Mouse (Mus musculus) cerebellum, adult (tissue): ENCODE results near the gene Map3k20.

Experiments
- ATAC-seq: cut with Nextera tagmentation; 2 replicates; pipeline ENCODE4 v1.9.2; 2017; ENCODE audit warnings: mild to moderate bottlenecking, moderate library complexity, mixed read lengths; ENCODE audit not compliant: insufficient number of reproducible peaks, low FRiP score, low TSS enrichment

The Map3k20 gene

DNA sequence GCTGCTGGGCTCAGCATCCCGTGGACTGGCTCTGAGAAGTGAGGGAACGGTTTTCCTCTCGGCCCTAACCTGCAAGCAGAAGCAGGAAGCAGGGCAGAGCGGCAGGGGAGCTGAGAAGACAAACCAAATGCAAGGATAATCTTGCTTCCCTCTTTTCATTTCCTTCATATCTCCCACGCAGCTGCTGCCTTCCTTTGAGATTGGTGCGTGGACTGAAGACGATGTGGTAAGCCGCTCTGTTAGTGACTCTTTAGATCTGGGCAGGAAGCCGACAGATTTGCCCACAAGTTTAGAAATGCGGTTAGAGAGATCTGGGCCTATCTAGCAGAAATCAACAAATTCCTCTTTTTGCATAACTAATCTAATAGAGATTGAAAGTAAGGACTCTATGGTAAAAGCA lies 124.5 kb downstream of the Map3k20 start:
- ATAC-seq: no peak

GRCm38 (mm10) chr2:72412266-72412665 lies 126.8 kb downstream of the Map3k20 start:
- no peak for ATAC-seq

GRCm38 (mm10) chr2:72415416-72415815 lies 130.0 kb downstream of the Map3k20 start:
- no peak for ATAC-seq

- ATAC-seq: no peak
Measured at GRCm38 (mm10) chr2:72416095-72417080, 131.0 kb downstream of the Map3k20 start.

GRCm38 (mm10) chr2:72420561-72420960 lies 135.1 kb downstream of the Map3k20 start:
- ATAC-seq: no peak

GRCm38 (mm10) chr2:72424656-72425055 lies 139.2 kb downstream of the Map3k20 start:
- no peak for ATAC-seq

DNA sequence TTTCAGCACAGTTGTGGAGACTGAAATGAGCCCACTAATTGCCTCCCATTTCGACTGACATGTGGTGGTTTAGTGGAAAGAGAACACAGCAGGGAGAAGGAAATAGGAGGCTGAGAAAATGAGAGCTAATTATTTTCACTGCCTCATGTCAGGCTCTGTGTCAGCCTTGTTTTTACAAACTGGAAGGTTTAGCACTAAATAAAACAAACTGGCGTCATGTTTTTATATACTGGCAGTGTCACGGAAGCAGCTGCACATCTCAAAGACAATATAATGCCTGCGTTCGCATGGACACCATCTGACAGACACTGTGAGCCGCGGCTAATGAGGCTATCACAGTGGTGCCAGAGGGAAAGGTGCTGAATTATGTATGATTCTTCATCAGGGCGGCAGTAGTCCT lies 141.3 kb downstream of the Map3k20 start:
- ATAC-seq: no peak

GRCm38 (mm10) chr2:72427288-72427687 lies 141.9 kb downstream of the Map3k20 start:
- no peak for ATAC-seq

GRCm38 (mm10) chr2:72438941-72439533 lies 153.6 kb downstream of the Map3k20 start:
- no peak for ATAC-seq

DNA sequence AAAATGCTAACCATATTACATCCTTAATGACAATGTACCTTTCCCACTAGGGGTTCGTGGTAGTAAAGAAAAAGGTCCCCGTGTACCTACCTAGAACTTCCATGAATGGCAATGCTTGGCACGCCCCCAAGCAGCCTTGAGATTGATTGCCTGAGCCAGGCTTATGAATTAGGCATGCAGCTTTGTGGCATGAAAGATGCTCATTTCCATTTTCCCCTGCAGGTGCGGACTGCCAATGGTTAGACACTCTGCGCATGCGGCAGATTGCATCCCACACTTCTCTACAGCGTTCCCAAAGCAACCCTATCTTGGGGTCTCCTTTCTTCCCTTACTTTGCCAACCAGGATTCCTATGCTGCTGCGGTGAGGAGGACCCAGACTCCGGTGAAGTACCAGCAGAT lies 155.6 kb downstream of the Map3k20 start:
- no peak for ATAC-seq

DNA sequence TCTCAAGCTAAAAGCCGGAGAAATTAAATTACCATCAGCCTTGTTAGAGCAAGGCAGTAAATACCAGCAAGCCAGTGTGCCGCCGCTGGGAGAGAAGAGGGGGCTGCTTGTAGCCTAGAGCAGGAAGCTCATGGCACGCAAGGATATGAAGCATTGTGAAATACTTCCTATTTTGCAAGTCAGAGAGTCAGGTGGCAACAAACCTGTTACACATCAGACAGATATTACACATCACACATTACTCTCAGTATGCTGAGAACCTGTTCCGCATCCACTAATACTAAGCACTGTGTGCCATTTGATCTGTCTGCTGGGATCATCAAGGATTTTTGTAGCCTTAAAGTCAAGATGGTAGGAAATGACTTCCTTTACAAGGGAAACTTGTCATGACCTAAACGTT lies 157.4 kb downstream of the Map3k20 start:
- ATAC-seq: no peak

GRCm38 (mm10) chr2:72443960-72444359 lies 158.5 kb downstream of the Map3k20 start:
- ATAC-seq: no peak

GRCm38 (mm10) chr2:72446106-72446505 lies 160.7 kb downstream of the Map3k20 start:
- ATAC-seq: no peak

- ATAC-seq: no peak
Measured at GRCm38 (mm10) chr2:72446615-72447014, 161.2 kb downstream of the Map3k20 start.

DNA sequence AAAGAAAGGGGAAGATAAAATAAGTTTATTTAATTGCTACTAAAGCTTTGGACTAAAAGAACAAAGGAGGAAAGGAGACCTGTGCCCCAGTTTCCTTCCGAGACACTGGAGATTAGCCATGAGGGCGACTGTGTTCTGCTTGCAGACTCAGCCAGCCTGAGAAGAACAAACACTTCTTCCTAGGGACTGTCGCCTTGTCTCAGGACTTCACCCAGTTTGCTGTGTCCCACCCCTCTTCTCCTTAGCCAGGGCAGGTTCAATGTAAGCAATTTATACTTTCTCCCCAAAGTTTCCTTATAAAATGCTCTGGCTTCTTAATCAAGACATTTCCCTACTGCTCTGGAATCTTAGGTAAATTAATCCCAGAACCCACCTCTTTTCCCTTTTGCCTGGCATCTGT lies 168.1 kb downstream of the Map3k20 start:
- no peak for ATAC-seq

GRCm38 (mm10) chr2:72456189-72456588 lies 170.8 kb downstream of the Map3k20 start:
- ATAC-seq: no peak

DNA sequence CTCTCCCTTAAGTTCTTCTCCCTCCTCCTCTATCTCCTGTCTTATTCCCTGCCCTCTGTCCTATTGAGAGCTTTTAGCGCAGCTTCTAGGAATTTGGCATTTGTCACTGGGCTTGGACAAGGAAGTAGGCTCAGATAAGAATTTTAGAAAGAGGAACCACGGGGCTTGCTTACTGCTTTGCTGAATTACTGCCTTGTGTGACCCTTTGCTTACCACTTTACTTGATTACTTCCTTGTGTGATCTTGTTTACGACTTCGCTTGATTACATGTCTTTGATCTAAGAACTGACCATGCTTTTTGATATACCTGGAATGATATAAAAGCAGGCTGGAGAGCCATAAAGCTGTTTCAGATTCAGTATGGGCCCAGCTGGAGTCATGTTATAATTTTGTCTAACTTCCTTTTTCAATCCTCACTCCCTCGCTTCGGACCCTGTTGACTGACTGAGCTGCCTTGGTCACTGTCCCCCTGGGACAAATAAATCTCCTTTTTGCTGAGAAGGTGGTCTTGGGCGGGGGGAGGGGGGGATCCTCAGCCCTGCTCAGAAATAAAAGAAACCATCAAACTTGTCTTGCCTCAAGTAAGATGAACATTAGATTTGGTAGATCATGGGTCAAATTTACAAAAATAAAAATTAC lies 179.1 kb downstream of the Map3k20 start:
- ATAC-seq: no peak

DNA sequence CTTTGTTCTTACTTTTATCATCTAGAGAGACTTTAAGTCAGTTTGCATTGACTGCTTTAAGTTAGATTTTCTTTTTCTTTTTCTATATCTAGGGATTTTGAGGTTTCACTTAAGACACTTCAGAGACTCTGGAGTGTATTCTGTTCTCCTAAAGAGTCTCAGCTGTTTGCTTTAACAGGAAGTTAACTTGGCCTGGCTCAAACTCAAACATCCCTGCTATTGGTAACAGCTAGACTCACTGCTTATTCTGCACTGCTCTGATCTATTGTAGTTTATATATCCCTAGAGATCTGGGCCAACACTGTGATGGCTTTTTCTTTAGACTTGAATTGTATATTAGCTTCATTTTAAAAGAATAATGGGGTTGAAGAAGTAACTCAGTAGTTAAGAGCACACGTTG lies 182.2 kb downstream of the Map3k20 start:
- no peak for ATAC-seq

DNA sequence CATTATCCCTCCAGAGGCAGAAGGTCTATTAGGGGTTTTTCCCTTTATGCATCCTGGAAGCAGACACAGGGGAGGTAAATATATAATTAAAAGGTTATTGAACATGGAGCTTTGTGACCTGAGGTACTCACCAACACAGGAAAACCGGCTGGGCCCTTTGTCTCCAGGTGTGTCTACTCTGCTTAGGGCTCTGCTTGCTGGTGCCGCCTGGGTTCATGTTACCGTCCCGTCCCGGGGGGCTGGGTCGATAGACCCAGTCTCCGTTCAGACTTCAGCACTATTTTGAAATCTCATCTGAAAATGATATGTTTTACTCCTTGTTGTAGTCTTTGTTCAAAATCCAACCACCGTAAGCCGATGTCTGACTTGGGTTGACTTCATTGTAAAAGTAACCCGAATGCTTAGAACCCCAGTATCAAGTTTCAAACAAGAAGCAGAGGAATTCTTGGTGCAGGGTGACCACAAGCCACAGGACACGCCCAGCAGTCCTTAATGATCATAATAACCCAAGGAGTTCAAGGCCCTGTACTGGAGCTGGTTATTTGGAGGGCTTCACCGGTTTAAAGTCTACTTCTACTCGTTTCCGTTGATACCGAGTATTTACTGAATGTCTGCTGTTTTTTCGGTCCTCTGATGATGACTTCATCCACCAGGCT lies 186.1 kb downstream of the Map3k20 start:
- ATAC-seq: no peak

- ATAC-seq: no peak
Measured at GRCm38 (mm10) chr2:72474531-72475287, 189.3 kb downstream of the Map3k20 start.
